In the genomic region with DNA sequence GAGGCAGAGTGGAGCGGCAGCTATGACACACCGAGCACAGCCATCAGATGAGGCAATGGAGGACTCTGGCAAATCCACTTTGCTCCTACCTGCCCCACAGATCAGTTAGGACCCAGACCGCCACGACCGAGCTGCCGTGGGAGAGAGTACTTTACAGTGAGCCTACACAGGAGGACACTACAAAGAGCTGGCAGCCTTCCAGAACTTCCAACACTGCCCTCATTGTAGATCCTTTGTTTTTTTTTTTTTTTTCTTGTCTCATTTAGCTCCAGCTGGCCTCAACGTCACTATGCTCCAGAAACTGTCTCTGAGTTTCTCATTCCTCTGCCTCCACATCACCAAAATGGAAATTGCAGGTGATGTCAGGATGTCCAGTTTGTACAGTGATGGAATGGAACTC, we compare ENCODE assay signal across 16 mouse cellular contexts. TPM values are rescaled to one million over a fixed set of nuclear protein-coding genes. Genes with fewer than 3 reads are reported as not detected.
A peak's percentile ranks its signal among the peaks of the same experiment; 100 is the strongest.
DNase-seq lines count a peak whose midpoint lies in the region; ATAC-seq and TF ChIP-seq lines count a peak whose summit lies in the region.
"Had no signal": no experiment of that assay in that cellular context is flagged by ENCODE, and none has a peak within 500 bp of the region (broad histone marks: within the 10 kb centered on the region; RNA-seq: fewer than 3 reads in every experiment).

No protein-coding gene starts in this region.

- H3K9ac ChIP-seq in forebrain, embryonic 14.5 days (ENCODE audit: low read length) = no peak overlapping the region
- no peak overlapping the region for H3K9ac ChIP-seq in forebrain, embryonic 11.5 days (ENCODE audit: low read length)
- no peak overlapping the region for H3K9ac ChIP-seq in lung, postnatal 0 days (replicated peaks; ENCODE audit: low read depth)
- H3K9ac ChIP-seq: limb, embryonic 15.5 days had no signal

- no peak overlapping the region for H3K4me3 ChIP-seq in forebrain, embryonic 14.5 days (ENCODE audit: low read depth, low read length)
- no peak overlapping the region for H3K4me3 ChIP-seq in forebrain, embryonic 11.5 days (ENCODE audit: low read depth, low read length)
- no peak overlapping the region for H3K4me3 ChIP-seq in small intestine, adult 2 months (ENCODE audit: low read depth, low read length)
- H3K4me3 ChIP-seq in lung, postnatal 0 days (ENCODE audit: low read depth, low read length) = no peak overlapping the region
- H3K4me3 ChIP-seq: heart, adult 2 months; limb, embryonic 15.5 days; myocyte had no signal

- WGBS in forebrain, embryonic 14.5 days = 37% methylated on average over 7 of the region's 7 CpGs
- 76% methylated on average over 7 of the region's 7 CpGs for WGBS in forebrain, embryonic 11.5 days
- 18% methylated on average over 7 of the region's 7 CpGs for WGBS in small intestine, adult 2 months
- 32% methylated on average over 7 of the region's 7 CpGs for WGBS in lung, postnatal 0 days

- H3K9me3 ChIP-seq in forebrain, embryonic 14.5 days (replicated peaks; ENCODE audit: control insufficient read depth, low read length) = no peaks in the 10 kb centered on the region
- H3K9me3 ChIP-seq in forebrain, embryonic 11.5 days (ENCODE audit: control insufficient read depth, low read length) = no peaks in the 10 kb centered on the region
- H3K9me3 ChIP-seq in lung, postnatal 0 days (ENCODE audit: low read length) = no peaks in the 10 kb centered on the region
- H3K9me3 ChIP-seq: limb, embryonic 15.5 days had no signal

- no peaks in the 10 kb centered on the region for H3K36me3 ChIP-seq in forebrain, embryonic 14.5 days (ENCODE audit: control insufficient read depth, insufficient read depth, low read length)
- H3K36me3 ChIP-seq in forebrain, embryonic 11.5 days (ENCODE audit: control insufficient read depth, insufficient read depth, low read length) = no peaks in the 10 kb centered on the region
- no peaks in the 10 kb centered on the region for H3K36me3 ChIP-seq in small intestine, adult 2 months (ENCODE audit: control insufficient read depth, insufficient read depth, low read length)
- no peaks in the 10 kb centered on the region for H3K36me3 ChIP-seq in lung, postnatal 0 days (ENCODE audit: insufficient read depth, low read length)
- H3K36me3 ChIP-seq: limb, embryonic 15.5 days had no signal

- no peak for ATAC-seq in forebrain, embryonic 14.5 days
- ATAC-seq in forebrain, embryonic 11.5 days (replicated peaks; ENCODE audit: low FRiP score) = no peak
- ATAC-seq in lung, postnatal 0 days = no peak

- no peaks in the 10 kb centered on the region for H3K4me1 ChIP-seq in forebrain, embryonic 14.5 days (ENCODE audit: control insufficient read depth, insufficient read depth, low read length)
- H3K4me1 ChIP-seq in forebrain, embryonic 11.5 days (replicated peaks; ENCODE audit: control insufficient read depth, insufficient read depth, low read length) = no peaks in the 10 kb centered on the region
- peaks cover 40% of the 10 kb centered on the region for H3K4me1 ChIP-seq in small intestine, adult 2 months (ENCODE audit: control insufficient read depth, insufficient read depth, insufficient read length, low read length)
- H3K4me1 ChIP-seq in lung, postnatal 0 days (ENCODE audit: insufficient read depth, low read depth, low read length) = no peaks in the 10 kb centered on the region

- H3K27ac ChIP-seq in forebrain, embryonic 14.5 days (ENCODE audit: low read depth, low read length) = no peak overlapping the region
- no peak overlapping the region for H3K27ac ChIP-seq in forebrain, embryonic 11.5 days (ENCODE audit: low read depth, low read length)
- peak overlapping the region; percentile 81 for H3K27ac ChIP-seq in small intestine, adult 2 months (ENCODE audit: insufficient read depth, low read depth, low read length)
- H3K27ac ChIP-seq in lung, postnatal 0 days (ENCODE audit: low read length) = no peak overlapping the region
- H3K27ac ChIP-seq: heart, adult 2 months; limb, embryonic 15.5 days; macrophage had no signal

- TF ChIP-seq EP300 in lung, postnatal 0 days (IDR thresholded peaks at IDR 0.05) = no peak

- TF ChIP-seq POLR2A in small intestine, adult 2 months (IDR thresholded peaks at IDR 0.05; ENCODE audit: low read depth, low read length) = no peak

- no peak overlapping the region for H3K4me2 ChIP-seq in forebrain, embryonic 14.5 days (ENCODE audit: low read length)
- no peak overlapping the region for H3K4me2 ChIP-seq in forebrain, embryonic 11.5 days (ENCODE audit: low read depth, low read length, severe bottlenecking)
- no peak overlapping the region for H3K4me2 ChIP-seq in lung, postnatal 0 days (replicated peaks; ENCODE audit: low read depth, low read length)
- H3K4me2 ChIP-seq: limb, embryonic 15.5 days had no signal

- peak; percentile 55 for DNase-seq in forebrain, embryonic 14.5 days (ENCODE audit: low spot score)
- no peak for DNase-seq in forebrain, embryonic 11.5 days (ENCODE audit: low spot score)
- DNase-seq in left cerebral cortex, postnatal 14 days (ENCODE audit: low spot score in 2 of 2) = peak; percentile 54
- DNase-seq in left cerebral cortex, adult 9 months (ENCODE audit: low spot score in 2 of 2) = no peak
- peak; percentile 96 for DNase-seq in retina, postnatal 1 day
- no peak for DNase-seq in retina, embryonic 14.5 days (ENCODE audit: low spot score)
- no peak for DNase-seq in lung, postnatal 0 days (ENCODE audit: low spot score)
- DNase-seq: adrenal gland, postnatal 25 days; cerebellum, adult 11 months; heart, adult 2 months; heart, postnatal 36 days; thymus, postnatal 36 days had no signal

- no peaks in the 10 kb centered on the region for H3K27me3 ChIP-seq in forebrain, embryonic 14.5 days (replicated peaks; ENCODE audit: control insufficient read depth, insufficient read depth, low read length)
- 0 out of 2 replicates have a peak, but pooled peaks cover 2% of the 10 kb centered on the region for H3K27me3 ChIP-seq in forebrain, embryonic 11.5 days (ENCODE audit: control insufficient read depth, insufficient read depth, low read length)
- no peaks in the 10 kb centered on the region for H3K27me3 ChIP-seq in small intestine, adult 2 months (ENCODE audit: control insufficient read depth, insufficient read depth, low read length)
- no peaks in the 10 kb centered on the region for H3K27me3 ChIP-seq in lung, postnatal 0 days (replicated peaks; ENCODE audit: insufficient read depth, low read length)

- TF ChIP-seq CTCF in small intestine, adult 2 months (IDR thresholded peaks at IDR 0.05; ENCODE audit: extremely low read depth, insufficient read length, insufficient replicate concordance, low read depth, low read length) = no peak
- no peak for TF ChIP-seq CTCF in lung, postnatal 0 days (IDR thresholded peaks at IDR 0.05)

- intact Hi-C loops in left cerebral cortex, postnatal 14 days (cut with DNase I) = no loop called here

RNA-seq across cellular contexts. Expression of gene Ociad2, which starts 12.7 kb away (rescaled TPM):
- polyA plus RNA-seq in forebrain, embryonic 14.5 days (2014; fragmentation: Nextera tagmentation; extraction: Ambion mirVana) = 14.5 and 20.3 TPM in 2 replicates
- 8.8 and 9.1 TPM in 2 replicates for polyA plus RNA-seq in forebrain, embryonic 11.5 days (2014; fragmentation: Nextera tagmentation; extraction: Ambion mirVana)
- 100 to 1,000 TPM in 1 of 2 experiments, 10 to 100 TPM in 1; 88.3 to 110 TPM for total RNA-seq in left cerebral cortex, postnatal 14 days (2021)
- 10.6 and 12.7 TPM in 2 replicates for polyA plus RNA-seq in small intestine, adult 2 months (2012; rRNA removed)
- 35.9 and 47.2 TPM in 2 replicates for polyA plus RNA-seq in lung, postnatal 0 days (2015; fragmentation: Nextera tagmentation; extraction: Ambion mirVana)

RNA-seq across cellular contexts. Expression of gene Cwh43, which starts 52.4 kb away (rescaled TPM):
- polyA plus RNA-seq in forebrain, embryonic 14.5 days (2014; fragmentation: Nextera tagmentation; extraction: Ambion mirVana) = 0.26 TPM in 1 of 2 replicates, not detected in the other
- not detected in 2 replicates for polyA plus RNA-seq in forebrain, embryonic 11.5 days (2014; fragmentation: Nextera tagmentation; extraction: Ambion mirVana)
- total RNA-seq in left cerebral cortex, postnatal 14 days (2021) = 1 to 10 TPM; 4.0 to 6.4 TPM
- polyA plus RNA-seq in small intestine, adult 2 months (2012; rRNA removed) = 0.32 and 6.7 TPM in 2 replicates
- polyA plus RNA-seq in lung, postnatal 0 days (2015; fragmentation: Nextera tagmentation; extraction: Ambion mirVana) = 0.08 TPM in 1 of 2 replicates, not detected in the other
- total RNA-seq: heart, adult 2 months; heart, postnatal 36 days had no signal
- polyA plus RNA-seq: heart, adult 2 months; macrophage had no signal

Comparison
In these comparisons a context has a peak if more than half of its experiments do, and no peak if none do; other contexts are left out.
1. DNase-seq: peak in forebrain, embryonic 14.5 days (single experiment), left cerebral cortex, postnatal 14 days (2 of 2) and retina, postnatal 1 day (single experiment); none in forebrain, embryonic 11.5 days (single experiment), left cerebral cortex, adult 9 months (0 of 2), retina, embryonic 14.5 days (single experiment) and lung, postnatal 0 days (single experiment).